Mouse (Mus musculus) stomach, embryonic 15.5 days (tissue): ENCODE measurements around the gene Znrd1. TPM values are rescaled to one million over a fixed set of nuclear protein-coding genes. Genes with fewer than 3 reads are reported as not detected.
"Not testable (repeated sequence)": the region's sequence is repeated elsewhere in the genome, so short reads cannot be mapped to it uniquely, and the experiment has no call there.

Source experiments
- ATAC-seq: fragments of 200-750 bp; cut with Nextera tagmentation; 2 replicates; pipeline ENCODE4 v1.8.0; 2017; ENCODE audit warnings: low read depth, moderate number of reproducible peaks, moderate TSS enrichment; ENCODE audit not compliant: insufficient read depth, low FRiP score
- H3K27ac ChIP-seq: fragments of 300-500 bp; sonication (generic); 2 replicates; pipeline ENCODE4 v1.5.1; 2015; ENCODE audit warnings: mild to moderate bottlenecking, inconsistent platforms
- H3K27me3 ChIP-seq: fragments of 300-500 bp; sonication (generic); replicated peaks from 2 replicates; pipeline ENCODE4 v1.6.1; 2015; ENCODE audit warnings: inconsistent platforms
- H3K36me3 ChIP-seq: fragments of 300-500 bp; sonication (generic); 2 replicates; pipeline ENCODE4 v1.6.1; 2015; ENCODE audit warnings: inconsistent platforms
- H3K4me1 ChIP-seq: fragments of 300-500 bp; sonication (generic); 2 replicates; pipeline ENCODE4 v1.6.1; 2015; ENCODE audit warnings: inconsistent platforms
- H3K4me2 ChIP-seq: fragments of 300-500 bp; sonication (generic); 2 replicates; pipeline ENCODE4 v1.6.1; 2015; ENCODE audit warnings: mild to moderate bottlenecking, inconsistent platforms
- H3K4me3 ChIP-seq: fragments of 300-500 bp; sonication (generic); replicated peaks from 2 replicates; pipeline ENCODE4 v1.5.1; 2015; ENCODE audit warnings: inconsistent platforms
- H3K9ac ChIP-seq: fragments of 300-500 bp; sonication (generic); 2 replicates; pipeline ENCODE4 v1.6.1; 2015; ENCODE audit warnings: inconsistent platforms
- H3K9me3 ChIP-seq: fragments of 300-500 bp; sonication (generic); 2 replicates; pipeline ENCODE4 v1.6.1; 2016; ENCODE audit warnings: inconsistent platforms
- WGBS: fragments of 180-500 bp; shearing (Covaris S2); methylation state at CpG from one replicate; pipeline ENCODE4 v1.1.7; 2015; 5-methylcytosine and 5-hydroxymethylcytosine counted together
- polyA plus RNA-seq: library from polyadenylated mRNA; unstranded; fragments of >200 nt; fragmentation: Nextera tagmentation; extraction: Ambion mirVana; gene quantifications from 2 replicates; pipeline ENCODE4 v1.2.1, GENCODE M21; 2015

The Znrd1 gene
- polyA plus RNA-seq, 1 experiment from 2014 or later = 75.9 TPM

DNA sequence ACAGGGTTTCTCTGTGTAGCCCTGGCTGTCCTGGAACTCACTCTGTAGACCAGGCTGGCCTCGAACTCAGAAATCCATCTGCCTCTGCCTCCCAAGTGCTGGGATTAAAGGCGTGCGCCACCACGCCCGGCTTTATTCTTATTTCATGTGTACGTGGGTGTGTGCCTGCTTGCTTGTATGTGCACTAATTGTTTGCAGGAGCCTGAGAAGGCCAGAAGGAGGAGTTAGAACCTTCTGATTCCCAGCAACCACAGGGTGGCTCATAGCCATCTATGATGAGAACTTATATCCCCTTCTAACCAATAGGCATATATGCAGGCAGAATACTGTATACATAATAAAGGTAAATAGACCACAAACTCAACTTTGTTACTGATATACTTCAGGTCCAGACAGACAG, 32.3 kb upstream of the Znrd1 start:
- not testable (repeated sequence) for H3K9ac ChIP-seq, H3K36me3 ChIP-seq, ATAC-seq, H3K4me2 ChIP-seq, H3K27ac ChIP-seq, H3K9me3 ChIP-seq, H3K4me1 ChIP-seq, H3K4me3 ChIP-seq
- peaks cover 18% of the 10 kb centered on the region; the same call in 1 of the 2 replicates for H3K27me3 ChIP-seq
- 87% methylated on average over 6 of the region's 6 CpGs for WGBS

DNA sequence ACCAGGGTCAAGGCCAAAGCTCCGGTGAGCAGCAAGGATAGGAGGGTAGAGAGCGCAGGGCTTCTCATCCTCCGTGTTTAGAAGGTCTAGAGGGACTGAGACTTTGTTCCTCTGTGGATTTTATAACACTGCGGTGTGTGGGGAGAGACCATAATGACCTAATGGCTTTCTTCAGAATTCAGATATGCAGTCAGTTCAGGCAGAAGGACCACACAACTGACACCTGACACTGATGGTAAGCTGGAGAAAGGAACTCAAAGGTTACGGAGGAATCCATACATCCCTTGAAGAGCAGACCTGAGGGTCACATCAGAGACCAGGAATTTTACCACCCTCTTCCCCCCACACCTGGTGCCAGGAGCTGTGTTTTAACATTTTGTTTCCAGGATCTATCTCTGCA, 31.1 kb upstream of the Znrd1 start, which contains the start of gene H2-M5:
Gene H2-M5 (minus strand): TSS at position 101 of the 400 bp plus-strand sequence.
- no peak within 1 kb of the TSS for H3K9ac ChIP-seq
- H3K27ac ChIP-seq = no peak within 1 kb of the TSS
- H3K4me2 ChIP-seq = peak within 1 kb of the TSS; percentile 39
- no peak; the same call in 1 of the 2 replicates for ATAC-seq
- peaks cover 18% of the 10 kb centered on the region; the same call in 1 of the 2 replicates for H3K27me3 ChIP-seq
- H3K4me3 ChIP-seq = peak within 1 kb of the TSS; percentile 14; the same call in 1 of the 2 replicates
- no peaks in the 10 kb centered on the region for H3K4me1 ChIP-seq
- WGBS = 28% methylated on average over 5 of the region's 5 CpGs
- H3K36me3 ChIP-seq = no peaks in the 10 kb centered on the region
- H3K9me3 ChIP-seq = no peaks in the 10 kb centered on the region

DNA sequence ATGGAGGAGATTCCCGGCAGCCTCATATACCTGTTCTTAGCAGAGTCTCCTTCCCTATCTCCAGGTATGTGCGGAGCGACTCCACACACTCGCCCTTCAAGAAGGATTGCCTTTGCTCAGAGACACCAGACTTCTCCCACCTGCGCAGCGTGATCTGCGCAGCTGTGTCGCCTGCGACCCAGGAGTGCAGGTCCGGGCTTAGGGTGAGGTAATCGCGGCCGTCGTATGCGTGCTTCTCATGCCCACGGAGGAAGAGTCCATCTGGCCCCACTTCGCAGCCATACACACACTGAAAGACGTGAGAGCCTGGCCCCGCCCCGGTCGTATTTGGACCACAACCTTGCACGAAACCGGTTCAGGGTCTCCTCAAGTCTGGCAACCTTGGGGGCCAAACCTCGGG, 30.1 kb upstream of the Znrd1 start:
- Histone ChIP-seq H3K4me3 (peak overlapping the region; percentile 14; the same call in 1 of the 2 replicates), H3K27ac (no peak overlapping the region), H3K4me2 (peak overlapping the region; percentile 39), H3K4me1 (no peaks in the 10 kb centered on the region), H3K36me3 (no peaks in the 10 kb centered on the region), H3K27me3 (peaks cover 18% of the 10 kb centered on the region; the same call in 1 of the 2 replicates), H3K9me3 (no peaks in the 10 kb centered on the region), H3K9ac (no peak overlapping the region)
- WGBS = 11% methylated on average over 24 of the region's 24 CpGs
- ATAC-seq = no peak

DNA sequence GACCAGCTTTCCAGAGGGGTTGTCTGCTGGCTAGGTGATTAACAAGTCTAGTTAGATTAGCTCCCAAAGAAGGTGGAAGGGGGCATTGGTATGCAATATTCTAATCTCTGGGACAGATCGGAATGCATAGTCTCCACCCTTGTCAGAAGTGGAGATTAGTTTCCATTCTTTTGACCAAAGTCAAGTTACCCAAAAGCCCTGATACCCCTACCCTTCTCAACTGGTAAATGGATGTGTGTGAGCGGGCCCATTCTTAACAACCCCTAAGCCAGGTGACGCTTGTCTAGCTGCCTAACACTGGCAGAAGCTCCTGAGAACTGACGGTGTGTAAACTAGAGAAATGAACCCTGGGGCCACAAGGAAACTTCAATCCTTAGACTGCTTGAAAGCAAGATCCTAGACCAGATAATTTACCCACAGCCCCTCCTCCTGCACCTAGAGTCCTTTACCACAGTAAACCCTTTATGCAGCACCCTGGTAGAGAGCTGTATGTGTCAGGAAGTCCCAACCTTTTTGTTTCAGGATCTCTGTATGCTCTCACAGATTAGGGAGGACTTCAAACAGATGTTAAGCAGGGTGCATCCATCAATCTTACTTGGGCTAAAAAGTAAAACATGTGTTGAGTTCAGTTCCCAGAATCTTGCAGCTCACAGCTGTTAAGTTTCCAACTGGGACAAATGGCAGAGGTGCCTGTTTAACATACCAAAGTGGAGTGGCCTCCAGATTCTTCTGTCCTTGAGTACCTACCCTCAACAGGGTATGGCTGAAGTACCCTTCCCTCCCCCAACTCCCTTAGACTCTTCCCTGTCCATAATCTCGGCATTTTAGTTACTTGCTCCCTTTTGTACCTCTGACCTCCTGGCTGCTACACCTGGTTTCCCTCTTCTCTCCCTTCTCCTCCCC, 24.1 kb upstream of the Znrd1 start:
- Histone ChIP-seq H3K4me2 (no peak overlapping the region), H3K27ac (no peak overlapping the region)

DNA sequence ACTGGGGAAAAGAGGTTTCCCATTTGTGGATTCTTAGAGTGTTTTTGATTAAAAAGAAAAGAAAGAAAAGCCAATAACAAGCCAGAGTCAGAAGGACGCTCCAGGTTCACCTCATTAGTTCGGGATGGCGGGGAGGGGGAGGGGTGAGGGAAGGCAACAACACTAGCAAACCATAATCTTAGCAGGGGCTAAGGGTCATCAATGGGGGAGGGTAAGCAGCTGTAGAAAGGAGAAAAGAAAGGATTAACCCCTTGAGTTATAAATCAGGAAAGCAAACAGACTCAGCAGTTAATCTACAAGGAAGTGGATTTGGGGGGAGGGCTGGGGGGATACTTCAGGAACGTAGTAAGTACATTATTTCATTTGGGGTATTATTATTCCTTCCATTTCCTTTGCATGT, 23.5 kb upstream of the Znrd1 start:
- 5% methylated on average over 4 of the region's 4 CpGs for WGBS
- H3K9me3 ChIP-seq = no peaks in the 10 kb centered on the region
- H3K27ac ChIP-seq = no peak overlapping the region
- H3K4me3 ChIP-seq = no peak overlapping the region
- no peaks in the 10 kb centered on the region for H3K27me3 ChIP-seq
- H3K4me1 ChIP-seq = peaks cover 5% of the 10 kb centered on the region; the same call in 1 of the 2 replicates
- peak overlapping the region; percentile 42; the same call in 1 of the 2 replicates for H3K4me2 ChIP-seq
- H3K36me3 ChIP-seq = no peaks in the 10 kb centered on the region
- ATAC-seq = no peak
- no peak overlapping the region for H3K9ac ChIP-seq

More for the DNA sequence above, 24.1 kb upstream of the Znrd1 start:
- WGBS = 23% methylated on average over 5 of the region's 5 CpGs
- ATAC-seq = no peak
- Histone ChIP-seq H3K4me3 (no peak overlapping the region), H3K4me1 (peaks cover 5% of the 10 kb centered on the region; the same call in 1 of the 2 replicates), H3K27me3 (0 out of 2 replicates have a peak, but pooled peaks cover 5% of the 10 kb centered on the region), H3K36me3 (no peaks in the 10 kb centered on the region), H3K9ac (no peak overlapping the region), H3K9me3 (no peaks in the 10 kb centered on the region)

DNA sequence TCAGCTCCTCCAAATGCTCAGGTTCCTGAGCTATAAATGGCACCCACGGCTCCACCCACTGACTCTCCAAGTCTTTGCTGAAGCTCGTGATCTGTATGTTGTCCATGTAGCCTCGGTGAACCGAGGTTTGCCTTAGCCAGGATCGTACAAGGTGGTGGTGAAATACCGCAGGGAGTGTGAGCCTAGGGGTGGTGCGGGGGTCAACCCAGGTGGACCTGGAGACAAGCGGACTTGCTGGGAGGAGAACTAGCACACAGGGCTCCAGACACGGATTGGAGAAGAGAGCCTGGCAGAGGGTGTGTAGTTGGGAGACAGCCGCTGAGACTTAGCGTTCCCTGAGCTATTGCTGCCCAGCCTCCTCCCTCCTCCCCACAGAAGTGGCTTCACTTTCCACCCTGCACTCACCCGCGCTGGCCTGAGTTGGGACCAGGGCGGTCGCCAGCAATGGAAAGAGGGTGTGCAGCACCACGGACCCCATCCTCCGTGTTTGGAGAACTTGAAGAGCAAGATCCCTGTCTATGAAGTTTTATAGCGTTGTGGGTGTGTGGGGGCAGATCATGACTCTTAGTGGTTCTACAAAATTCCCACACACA, 23.0 kb upstream of the Znrd1 start, which contains the start of gene 2410137M14Rik:
Gene 2410137M14Rik (minus strand): TSS at position 17 of the 593 bp plus-strand sequence.
- 11% methylated on average over 18 of the region's 18 CpGs for WGBS
- Histone ChIP-seq H3K27ac (no peak within 1 kb of the TSS), H3K36me3 (no peaks in the 10 kb centered on the region), H3K9me3 (no peaks in the 10 kb centered on the region), H3K9ac (no peak within 1 kb of the TSS), H3K4me1 (peaks cover 5% of the 10 kb centered on the region; the same call in 1 of the 2 replicates), H3K27me3 (no peaks in the 10 kb centered on the region), H3K4me2 (peak within 1 kb of the TSS; percentile 42), H3K4me3 (no peak within 1 kb of the TSS)
- no peak for ATAC-seq

DNA sequence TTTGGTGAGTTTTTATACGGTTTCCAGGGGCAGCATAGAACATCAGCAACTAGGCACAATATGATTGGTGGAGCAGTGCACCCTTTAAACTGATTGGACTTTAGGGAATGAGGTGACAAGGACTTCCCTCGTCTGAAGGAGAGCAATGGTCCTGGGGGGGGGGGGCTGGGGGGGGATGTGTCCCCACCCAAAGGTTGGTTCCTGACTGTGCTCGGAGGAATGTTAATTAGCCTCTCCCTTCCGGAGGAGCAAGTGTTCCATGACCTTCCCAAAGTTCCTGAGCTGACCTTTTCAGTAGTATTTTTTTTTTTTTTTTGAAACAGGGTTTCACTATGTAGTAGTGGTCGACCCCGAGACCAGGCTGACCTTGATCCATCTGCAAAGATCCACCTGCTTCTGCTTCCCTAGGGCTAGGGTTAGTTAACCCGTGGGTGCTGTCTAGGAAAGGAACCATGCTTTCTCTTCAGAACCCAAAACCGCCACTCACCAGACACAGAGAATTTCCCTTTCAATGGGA, 15.0 kb upstream of the Znrd1 start:
- Histone ChIP-seq H3K9me3 (no peaks in the 10 kb centered on the region), H3K27me3 (no peaks in the 10 kb centered on the region), H3K9ac (no peak overlapping the region), H3K4me2 (no peak overlapping the region), H3K4me3 (no peak overlapping the region), H3K4me1 (no peaks in the 10 kb centered on the region), H3K36me3 (no peaks in the 10 kb centered on the region), H3K27ac (no peak overlapping the region)
- no peak for ATAC-seq
- 66% methylated on average over 8 of the region's 8 CpGs for WGBS

DNA sequence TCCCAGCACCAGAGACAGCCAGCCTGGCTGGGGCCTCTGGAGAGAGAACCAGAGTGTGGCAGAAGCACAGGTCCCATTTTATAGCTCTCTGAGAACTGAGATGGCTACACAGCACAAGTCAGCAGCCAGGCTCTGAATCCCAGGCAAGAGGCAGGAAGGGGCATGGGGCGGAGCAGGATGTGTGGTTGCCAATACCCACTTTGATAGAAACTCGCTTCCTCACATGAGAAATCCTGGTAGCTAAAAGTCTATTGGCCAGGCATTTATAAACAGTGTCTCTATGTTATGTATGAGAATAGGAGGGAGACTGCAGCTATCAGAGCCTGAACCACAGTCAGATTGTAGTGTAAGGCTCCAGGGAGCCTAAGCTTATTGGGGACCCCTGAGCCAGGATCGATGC, 14.4 kb upstream of the Znrd1 start:
- no peak overlapping the region for H3K4me3 ChIP-seq
- H3K27me3 ChIP-seq = no peaks in the 10 kb centered on the region
- no peaks in the 10 kb centered on the region for H3K9me3 ChIP-seq
- no peak overlapping the region for H3K4me2 ChIP-seq
- ATAC-seq = no peak
- H3K4me1 ChIP-seq = no peaks in the 10 kb centered on the region
- H3K27ac ChIP-seq = no peak overlapping the region
- no peaks in the 10 kb centered on the region for H3K36me3 ChIP-seq
- H3K9ac ChIP-seq = no peak overlapping the region
- 70% methylated on average over 3 of the region's 3 CpGs for WGBS

DNA sequence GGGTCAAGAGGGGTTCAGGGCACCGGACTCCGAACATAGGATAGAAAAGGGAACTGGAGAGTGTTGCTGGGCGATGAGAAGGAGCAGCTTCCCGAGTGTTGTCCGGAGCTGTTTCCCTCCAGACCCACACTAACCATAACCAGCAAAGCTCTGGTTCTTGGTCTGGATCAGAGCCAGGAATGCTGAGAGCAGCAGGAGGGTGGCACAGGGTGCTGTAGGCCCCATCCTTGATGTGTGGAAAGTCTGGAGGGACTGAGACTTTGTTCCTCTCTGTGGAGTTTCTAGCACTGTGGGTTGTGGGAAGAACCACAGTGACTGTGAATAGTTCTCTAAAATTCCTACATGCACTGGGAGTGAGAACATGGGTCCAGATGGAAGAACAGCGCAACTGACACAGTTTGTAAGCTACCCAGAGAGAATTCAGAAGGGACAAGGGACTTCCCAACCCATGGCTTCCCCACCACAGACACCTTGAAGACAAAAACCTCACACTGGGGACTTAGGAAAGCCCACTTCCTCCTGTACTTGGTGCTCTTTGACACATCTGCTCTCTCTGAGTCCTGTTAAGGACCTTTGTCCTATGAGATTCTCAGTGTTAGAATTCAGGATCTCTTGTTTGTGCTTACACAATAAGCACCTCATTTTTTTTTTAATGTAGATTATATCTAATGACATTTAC, 13.0 kb upstream of the Znrd1 start:
- Histone ChIP-seq H3K4me2 (no peak overlapping the region), H3K4me1 (no peaks in the 10 kb centered on the region), H3K4me3 (no peak overlapping the region), H3K9me3 (no peaks in the 10 kb centered on the region), H3K27me3 (no peaks in the 10 kb centered on the region), H3K36me3 (no peaks in the 10 kb centered on the region), H3K27ac (no peak overlapping the region), H3K9ac (no peak overlapping the region)
- ATAC-seq = no peak
- 81% methylated on average over 6 of the region's 6 CpGs for WGBS

DNA sequence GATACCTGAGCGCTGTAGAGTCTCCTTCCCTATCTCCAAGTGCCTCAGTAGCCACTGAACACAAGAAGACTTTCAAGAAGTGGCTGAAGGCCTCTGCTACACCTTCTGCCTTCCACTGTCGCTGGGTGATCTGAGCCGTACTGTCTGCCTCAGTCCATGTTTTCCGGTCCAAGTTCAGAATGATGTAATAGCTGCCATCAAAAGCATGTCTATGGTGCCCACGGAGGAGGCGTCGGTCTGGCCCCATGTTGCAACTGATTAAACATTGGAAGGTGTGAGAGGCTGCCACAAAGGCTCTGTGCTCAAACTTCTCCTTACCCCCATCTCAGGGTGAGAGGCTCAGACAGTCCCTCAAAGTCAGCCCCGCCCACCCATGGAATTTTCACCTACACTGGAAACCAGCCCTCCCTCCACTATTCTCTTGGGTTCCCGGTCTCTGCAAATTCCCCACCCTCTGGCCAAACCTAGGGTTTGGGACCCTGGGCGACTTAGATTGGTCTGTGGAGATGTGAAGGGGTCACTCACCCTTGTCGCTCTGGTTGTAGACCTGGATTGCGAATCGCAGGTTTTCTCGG, 12.0 kb upstream of the Znrd1 start:
- Histone ChIP-seq H3K4me3 (no peak overlapping the region), H3K4me2 (no peak overlapping the region), H3K9me3 (no peaks in the 10 kb centered on the region), H3K36me3 (no peaks in the 10 kb centered on the region), H3K9ac (no peak overlapping the region), H3K27me3 (no peaks in the 10 kb centered on the region), H3K4me1 (no peaks in the 10 kb centered on the region), H3K27ac (no peak overlapping the region)
- no peak for ATAC-seq
- WGBS = 74% methylated on average over 14 of the region's 14 CpGs

DNA sequence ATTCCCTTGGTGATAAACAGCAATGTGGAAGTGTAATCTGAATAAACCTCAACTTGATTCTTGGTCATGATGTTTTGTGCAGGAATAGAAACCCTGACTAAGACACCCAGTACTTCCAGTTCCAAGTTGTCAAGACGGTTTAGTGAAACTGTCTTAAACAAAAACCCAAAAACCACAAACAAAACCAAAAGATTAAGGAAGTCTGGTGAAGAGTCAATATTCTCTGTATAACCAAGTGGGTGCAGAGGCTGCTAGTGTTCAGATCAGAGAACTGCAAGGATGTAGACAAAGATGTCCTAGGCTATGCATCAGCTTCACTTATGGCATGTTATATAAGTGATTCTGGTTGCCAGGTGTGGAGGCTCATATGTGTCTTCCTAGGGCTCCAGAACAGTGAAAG, 8.5 kb upstream of the Znrd1 start:
- no peak for ATAC-seq
- no peak overlapping the region for H3K27ac ChIP-seq
- WGBS = 76% methylated on average over 1 of the region's 1 CpGs
- no peak overlapping the region for H3K4me2 ChIP-seq
- H3K4me3 ChIP-seq = no peak overlapping the region
- H3K36me3 ChIP-seq = no peaks in the 10 kb centered on the region
- no peaks in the 10 kb centered on the region for H3K4me1 ChIP-seq
- no peaks in the 10 kb centered on the region for H3K27me3 ChIP-seq
- no peak overlapping the region for H3K9ac ChIP-seq
- no peaks in the 10 kb centered on the region for H3K9me3 ChIP-seq
